Mouse (Mus musculus): ENCODE data around the gene Zdhhc21.
A peak's percentile ranks its signal among the peaks of the same experiment; 100 is the strongest.

Gene Zdhhc21

DNA sequence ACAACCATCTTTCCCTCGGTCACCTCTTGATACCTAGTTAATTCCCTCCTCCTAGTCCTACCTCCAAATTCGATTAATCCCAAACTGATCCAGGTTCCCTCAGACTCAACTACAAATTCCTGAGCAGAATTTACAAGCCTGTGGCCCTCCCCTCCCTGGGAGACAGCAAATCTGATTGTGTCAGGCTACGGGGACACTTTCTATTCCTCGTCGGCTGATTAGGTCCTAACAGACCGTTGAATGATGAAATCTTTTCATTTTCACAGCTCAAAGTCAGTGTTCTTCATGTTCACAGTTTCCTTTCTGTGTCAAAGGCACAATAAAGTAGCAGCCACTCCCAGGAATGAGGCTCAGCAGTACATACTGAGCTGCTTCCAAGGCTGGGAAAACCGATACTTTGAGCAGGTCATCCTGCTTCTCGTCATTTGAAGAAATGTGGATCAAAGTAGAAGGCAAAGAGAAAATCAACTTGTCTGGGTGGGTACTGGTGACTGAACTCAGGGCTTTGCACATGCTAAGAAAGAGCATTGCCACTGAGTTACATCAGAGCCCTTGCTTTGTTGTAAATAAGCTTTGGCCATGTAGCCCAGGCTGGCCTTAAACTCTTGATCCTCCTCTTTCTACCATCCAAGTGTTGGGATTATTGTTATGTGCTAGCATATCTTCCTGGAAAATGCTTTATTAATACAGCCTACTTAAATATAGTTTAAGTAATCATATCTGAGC, 5.4 kb upstream of the Zdhhc21 start:
- no peak for DNase-seq (ENCODE audit: extremely low spot score, low read depth, low spot score)

- DNase-seq (ENCODE audit: extremely low spot score, low read depth, low spot score) = no peak
Measured at GRCm38 (mm10) chr4:82863316-82863715, 3.6 kb upstream of the Zdhhc21 start.

- no peak for DNase-seq (ENCODE audit: extremely low spot score, low read depth, low spot score)
Measured at GRCm38 (mm10) chr4:82861451-82861850, 1.7 kb upstream of the Zdhhc21 start.

DNA sequence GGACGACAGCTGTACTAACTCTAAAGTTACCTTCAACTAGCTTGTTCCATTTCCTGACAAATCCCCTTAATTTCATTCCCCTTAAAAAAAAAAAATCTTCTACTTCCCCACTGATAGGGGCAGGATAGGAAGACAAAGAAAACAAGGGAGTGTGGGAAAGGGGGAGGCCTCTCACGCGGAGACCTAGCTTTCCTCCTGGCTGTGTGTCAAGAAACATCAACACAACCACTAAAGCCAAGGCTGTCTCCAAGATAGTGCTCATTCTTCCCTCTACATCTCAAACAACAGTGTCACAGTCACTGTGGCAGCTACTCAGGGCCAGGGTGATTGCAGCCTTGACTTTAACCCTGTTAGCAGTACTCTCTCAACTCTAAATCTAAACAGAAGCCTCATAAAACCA, 808 bp upstream of the Zdhhc21 start:
- DNase-seq (ENCODE audit: extremely low spot score, low read depth, low spot score) = no peak

GRCm38 (mm10) chr4:82858431-82859010, 1.2 kb downstream of the Zdhhc21 start:
- DNase-seq (ENCODE audit: extremely low spot score, low read depth, low spot score) = no peak

DNA sequence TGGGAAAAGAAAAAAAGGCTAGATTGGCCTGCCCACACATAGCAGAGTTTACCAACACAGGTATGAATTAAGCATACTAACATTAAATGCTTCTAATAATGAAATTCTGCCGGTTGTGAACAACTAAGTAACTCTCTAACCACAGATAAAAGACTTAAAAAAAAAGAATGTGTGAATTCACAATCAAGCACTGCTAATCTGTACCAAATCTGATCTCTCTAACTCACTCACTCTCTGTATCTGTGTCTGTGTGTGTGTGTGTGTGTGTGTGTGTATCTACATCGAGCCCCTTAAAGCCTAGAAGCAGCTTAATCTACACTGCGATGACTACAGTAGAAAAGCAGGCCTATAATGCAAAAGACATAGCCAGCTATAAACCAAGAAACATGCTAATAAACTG, 2.8 kb downstream of the Zdhhc21 start:
- DNase-seq (ENCODE audit: extremely low spot score, low read depth, low spot score) = no peak

DNA sequence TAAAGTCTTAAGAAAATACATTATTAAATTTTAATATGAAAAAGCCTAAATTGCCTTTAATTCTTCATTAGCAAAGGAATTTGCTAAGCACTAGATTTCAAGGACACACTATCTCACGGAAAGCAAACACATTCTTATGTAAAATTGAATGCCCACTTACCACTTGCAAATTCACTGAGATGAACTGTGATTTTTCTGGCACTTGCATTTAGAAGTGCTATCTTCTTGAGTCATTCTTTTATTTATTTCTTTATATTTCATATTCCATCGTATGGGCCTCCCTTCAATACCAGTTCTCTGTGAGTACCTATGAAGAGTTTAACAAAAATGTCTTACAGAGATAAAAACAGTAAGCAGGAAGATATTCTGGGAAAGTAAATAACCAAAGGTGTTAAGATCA, 5.9 kb downstream of the Zdhhc21 start:
- DNase-seq (ENCODE audit: extremely low spot score, low read depth, low spot score) = no peak

DNA sequence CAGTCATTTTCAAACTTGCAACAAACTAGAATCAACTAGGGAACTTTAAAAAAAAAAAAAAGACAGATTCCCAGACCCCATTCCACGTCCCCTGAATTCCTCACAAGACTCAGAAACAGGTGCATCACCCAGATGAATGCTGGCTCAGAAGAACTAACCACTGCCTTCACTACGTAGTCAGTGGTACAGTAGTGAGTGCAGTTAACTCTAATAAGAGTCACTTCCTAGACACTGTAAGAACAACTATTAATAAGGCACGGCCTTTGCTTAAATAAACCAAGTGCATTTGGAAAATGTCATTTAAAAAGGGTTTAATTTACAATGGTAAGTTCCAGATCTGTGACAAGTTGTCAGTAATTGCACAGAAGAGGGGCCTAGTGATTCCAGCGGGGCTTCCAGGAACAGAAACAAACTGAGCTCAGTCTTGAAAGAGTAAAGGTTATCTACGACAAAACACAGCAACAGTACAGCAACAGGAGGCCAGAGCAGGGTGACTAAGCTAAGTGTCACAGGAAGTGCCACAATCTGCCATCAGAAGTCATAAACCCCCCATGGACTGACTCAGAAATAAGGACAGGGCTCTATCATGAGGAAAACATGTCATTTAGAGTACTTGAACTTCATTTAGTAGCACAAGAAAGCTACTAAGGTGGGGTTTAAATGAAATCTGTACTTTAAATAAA, 11.1 kb downstream of the Zdhhc21 start:
- DNase-seq (ENCODE audit: extremely low spot score, low read depth, low spot score) = no peak

DNA sequence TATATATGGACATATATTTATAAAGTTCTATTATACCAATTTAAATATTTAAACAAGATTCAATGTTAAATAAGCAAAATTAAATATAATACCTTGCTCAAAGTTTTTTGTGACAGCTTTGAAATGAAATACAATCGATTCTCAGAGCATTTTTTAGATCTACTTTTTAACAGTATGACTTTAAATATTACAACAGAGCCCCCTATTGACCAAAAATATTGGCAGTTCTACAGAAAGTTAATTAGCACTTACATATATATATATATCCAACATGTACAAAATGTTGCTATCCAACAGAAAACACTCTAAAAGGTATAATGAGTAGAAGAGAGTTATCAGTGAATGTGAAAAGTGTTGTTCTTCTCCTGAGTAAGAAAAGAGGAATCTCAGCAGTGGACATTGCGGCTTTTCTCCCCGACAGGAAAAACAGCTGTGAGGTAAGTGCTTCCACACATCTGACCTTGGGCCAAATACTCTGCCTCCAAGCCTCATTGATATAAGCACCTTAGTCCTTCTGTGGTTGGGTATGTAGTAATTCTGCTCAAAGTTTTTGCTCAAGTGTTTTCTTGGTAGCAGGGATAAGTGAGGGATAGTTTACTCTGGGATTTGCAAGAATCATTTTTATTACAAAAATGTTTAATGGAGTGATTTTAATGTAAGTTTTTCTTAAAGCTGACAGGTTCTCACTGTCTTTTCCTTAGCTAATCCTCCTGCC, 22.1 kb downstream of the Zdhhc21 start:
- no peak for DNase-seq (ENCODE audit: extremely low spot score, low read depth, low spot score)

- no peak for DNase-seq (ENCODE audit: extremely low spot score, low read depth, low spot score)
Measured at GRCm38 (mm10) chr4:82831155-82831554, 28.6 kb downstream of the Zdhhc21 start.

DNA sequence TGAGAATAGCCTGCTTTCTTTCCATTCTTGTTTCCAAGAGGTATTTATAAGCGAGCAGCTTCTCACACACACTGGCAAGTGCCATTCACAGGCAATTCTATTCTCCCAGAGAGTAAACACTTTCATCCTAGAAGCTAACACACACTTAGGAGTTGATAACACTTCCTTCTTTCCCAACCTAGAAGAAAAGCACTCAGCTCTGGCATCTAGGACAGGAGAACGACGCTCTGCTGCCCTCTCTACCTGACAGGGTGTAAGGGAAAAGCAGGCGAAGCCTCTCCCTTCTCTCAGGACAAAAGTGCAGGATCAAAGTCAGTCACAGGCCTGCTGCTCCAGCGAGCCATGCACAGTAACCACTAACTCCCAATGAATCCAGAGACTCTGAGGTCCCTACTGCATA, 30.3 kb downstream of the Zdhhc21 start:
- DNase-seq (ENCODE audit: extremely low spot score, low read depth, low spot score) = no peak

GRCm38 (mm10) chr4:82827001-82827400, 32.8 kb downstream of the Zdhhc21 start:
- no peak for DNase-seq (ENCODE audit: extremely low spot score, low read depth, low spot score)

DNA sequence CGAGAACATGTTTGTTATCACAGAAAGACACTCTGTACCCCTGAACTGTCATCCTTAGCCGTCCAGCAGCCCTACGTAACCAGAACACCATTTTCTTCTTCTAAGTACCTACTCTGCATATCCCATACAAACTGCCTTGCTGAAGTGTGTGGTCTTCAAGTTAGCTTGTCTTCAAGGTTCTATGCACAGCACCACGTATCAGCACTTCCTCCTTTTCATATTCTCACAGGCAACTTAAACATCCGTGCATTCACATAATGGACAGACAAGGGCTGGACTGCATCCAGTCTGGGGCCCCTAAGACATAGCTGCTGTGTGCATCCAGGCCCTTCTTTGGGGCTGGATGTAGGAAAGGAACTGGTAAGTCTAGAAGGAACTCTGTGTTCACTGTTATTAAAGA, 41.9 kb downstream of the Zdhhc21 start:
- DNase-seq (ENCODE audit: extremely low spot score, low read depth, low spot score) = no peak

DNA sequence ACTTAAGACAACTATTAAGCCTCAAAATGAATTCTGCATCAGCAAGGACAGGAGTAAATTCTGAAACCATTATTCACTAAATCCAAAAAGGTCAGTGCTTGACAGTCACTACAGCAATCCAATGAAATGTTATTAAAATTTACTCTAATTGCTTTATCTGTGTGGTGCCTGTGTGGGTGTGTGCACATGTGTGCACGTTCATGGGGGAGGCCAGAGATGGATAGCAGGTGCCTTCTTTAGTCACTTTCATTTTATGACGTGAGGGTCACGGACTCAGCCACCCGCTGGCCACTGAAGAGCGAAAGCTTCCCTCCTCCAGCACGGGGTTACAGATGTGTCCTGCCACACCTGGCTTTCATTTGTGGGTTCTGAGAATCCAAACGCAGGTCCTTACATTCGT, 43.4 kb downstream of the Zdhhc21 start:
- DNase-seq (ENCODE audit: extremely low spot score, low read depth, low spot score) = no peak

DNA sequence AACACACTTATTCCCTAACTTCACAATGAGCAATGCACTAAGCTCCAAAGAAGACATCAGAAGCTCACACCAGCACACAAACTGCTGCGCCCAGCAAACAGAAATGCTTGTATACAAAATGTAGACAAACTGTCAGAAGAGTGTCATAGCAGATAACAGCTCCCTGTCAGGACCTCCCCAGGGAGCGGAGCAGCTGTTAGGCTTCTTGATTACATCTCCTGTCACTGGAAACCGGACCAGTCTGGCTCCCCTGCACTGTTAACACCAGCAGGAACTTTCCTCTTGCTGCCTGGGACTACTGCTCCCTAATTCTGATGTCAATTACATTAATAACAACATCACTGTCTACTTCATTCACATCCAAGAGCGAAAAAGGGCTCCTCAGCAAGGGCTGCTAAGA, 44.5 kb downstream of the Zdhhc21 start:
- no peak for DNase-seq (ENCODE audit: extremely low spot score, low read depth, low spot score)

DNA sequence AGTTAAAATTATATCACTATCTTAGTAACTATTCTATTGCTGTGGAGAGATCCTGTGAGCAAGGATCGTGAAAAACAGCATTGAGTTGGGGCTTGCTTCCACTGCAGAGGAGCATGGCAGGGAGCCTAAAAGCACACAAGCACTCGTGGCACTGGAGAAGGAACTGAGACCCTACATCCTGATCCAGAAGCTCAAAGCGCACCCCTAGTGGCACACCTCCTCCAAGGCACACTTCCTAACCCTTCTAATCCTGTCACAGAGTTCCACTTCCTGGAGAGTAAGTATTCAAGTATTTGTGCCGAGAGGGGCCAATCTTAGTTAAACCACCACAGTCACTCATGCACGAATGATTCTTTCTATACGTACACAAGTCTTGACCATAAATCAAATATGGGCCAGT, 46.4 kb downstream of the Zdhhc21 start:
- DNase-seq (ENCODE audit: extremely low spot score, low read depth, low spot score) = no peak

DNA sequence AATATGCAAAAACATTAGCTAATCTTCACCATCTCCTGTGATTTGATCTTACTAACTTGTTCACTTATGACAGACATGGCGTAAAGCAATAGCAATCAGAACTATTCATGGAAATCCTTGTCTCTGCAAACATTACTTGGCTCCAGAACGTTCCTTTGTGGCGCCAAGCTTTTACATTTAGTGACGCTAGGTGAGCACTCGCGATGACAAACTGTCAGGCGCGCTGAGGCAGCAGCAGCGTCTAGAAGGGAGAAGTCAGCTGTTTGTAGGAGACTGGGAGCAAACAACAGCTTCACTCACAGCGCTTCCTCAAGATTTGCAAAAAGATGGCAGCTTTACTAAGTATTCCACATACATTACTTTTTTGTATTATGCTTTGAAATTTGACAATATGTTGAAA, 51.9 kb downstream of the Zdhhc21 start:
- DNase-seq (ENCODE audit: extremely low spot score, low read depth, low spot score) = no peak

- no peak for DNase-seq (ENCODE audit: extremely low spot score, low read depth, low spot score)
Measured at GRCm38 (mm10) chr4:82806176-82806757, 53.5 kb downstream of the Zdhhc21 start.

GRCm38 (mm10) chr4:82804019-82804418, 55.7 kb downstream of the Zdhhc21 start:
- DNase-seq (ENCODE audit: extremely low spot score, low read depth, low spot score) = peak; percentile 14

- DNase-seq (ENCODE audit: extremely low spot score, low read depth, low spot score) = no peak
Measured at GRCm38 (mm10) chr4:82793608-82794007, 66.2 kb downstream of the Zdhhc21 start.

DNA sequence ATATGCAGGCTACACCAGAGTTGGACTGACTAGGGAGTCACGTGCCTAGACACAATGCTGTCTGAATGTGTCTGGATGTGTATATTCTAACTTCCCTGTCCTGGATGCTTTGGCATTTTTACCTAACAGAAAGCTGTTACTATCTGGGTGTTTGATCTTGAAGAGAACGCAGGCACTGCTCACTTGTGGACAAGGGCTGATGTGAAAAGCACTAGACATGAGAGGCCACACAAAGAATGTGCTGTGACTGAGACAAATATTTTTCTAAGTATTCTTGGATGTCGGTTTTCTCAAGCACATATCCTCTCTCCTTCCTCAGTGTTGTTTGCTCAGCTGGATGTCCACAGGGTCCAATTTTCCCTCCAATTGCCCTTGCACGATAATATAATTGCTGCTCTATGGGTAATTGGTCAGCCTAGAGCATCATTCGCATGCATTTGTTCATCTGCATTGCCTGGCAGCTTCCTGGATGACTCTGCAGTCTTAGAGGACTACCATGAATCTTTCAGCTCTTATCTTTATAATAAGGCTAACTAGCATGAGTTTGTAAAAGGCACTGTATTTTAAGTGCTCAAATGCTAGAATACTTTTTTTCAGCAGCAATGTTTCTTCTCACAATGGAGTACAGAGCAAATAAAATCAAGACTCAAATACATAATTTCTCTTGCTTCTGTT, 66.7 kb downstream of the Zdhhc21 start:
- no peak for DNase-seq (ENCODE audit: extremely low spot score, low read depth, low spot score)
